ENCODE assay signal across 8 mouse cellular contexts in the genomic region with DNA sequence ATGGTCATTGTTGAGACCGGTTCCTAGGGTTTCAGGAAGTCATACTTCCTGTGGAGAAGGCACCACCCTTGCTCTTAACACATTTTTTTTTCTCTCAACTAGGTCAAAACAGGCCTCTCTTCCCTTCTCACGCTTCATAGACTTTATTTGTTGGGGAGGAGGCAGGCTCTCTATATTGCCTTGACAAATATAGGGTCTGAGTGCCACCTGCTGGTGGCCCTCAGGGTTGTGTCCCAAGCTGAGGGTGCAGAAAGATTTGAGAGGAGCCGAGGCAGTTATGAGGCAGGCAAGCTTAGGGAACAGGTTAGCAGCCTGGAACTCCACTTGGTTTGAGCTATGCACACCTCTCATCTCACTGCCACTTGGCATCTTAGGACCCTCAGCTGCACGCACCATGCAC. TPM values are rescaled to one million over a fixed set of nuclear protein-coding genes. Genes with fewer than 3 reads are reported as not detected.
DNase-seq lines count a peak whose midpoint lies in the region; ATAC-seq and TF ChIP-seq lines count a peak whose summit lies in the region.

No protein-coding gene starts in this region.

- H3K4me3 ChIP-seq in heart, postnatal 0 days (ENCODE audit: low read depth, low read length): no peak overlapping the region
- no peak overlapping the region for H3K4me3 ChIP-seq in liver, postnatal 0 days (ENCODE audit: low read depth, low read length)

- TF ChIP-seq CTCF in heart, postnatal 0 days (IDR thresholded peaks at IDR 0.05; ENCODE audit: low read depth): peak; percentile 62
- peak; percentile 80 for TF ChIP-seq CTCF in liver, postnatal 0 days (IDR thresholded peaks at IDR 0.05; ENCODE audit: low read depth)

- peaks cover 20% of the 10 kb centered on the region; the same call in 1 of the 2 replicates for H3K36me3 ChIP-seq in heart, postnatal 0 days (replicated peaks; ENCODE audit: control insufficient read depth, insufficient read depth, low read length)
- peaks cover 23% of the 10 kb centered on the region for H3K36me3 ChIP-seq in liver, postnatal 0 days (replicated peaks; ENCODE audit: insufficient read depth, low read length)

- peak; percentile 21 to 56 for DNase-seq in adrenal gland, adult (ENCODE audit: inconsistent age in 2 of 2, low spot score in 1 of 2)
- no peak for DNase-seq in adrenal gland, postnatal 4 days (ENCODE audit: low spot score in 2 of 2)
- peak; percentile 65 to 74 for DNase-seq in right cerebral cortex, postnatal 10 days (ENCODE audit: low spot score in 2 of 2)
- DNase-seq in right cerebral cortex, postnatal 36 days (ENCODE audit: low spot score in 2 of 2): no peak
- DNase-seq in heart, postnatal 0 days (ENCODE audit: low spot score): peak; percentile 67
- peak; percentile 62 for DNase-seq in liver, postnatal 0 days
- DNase-seq in retina, embryonic 14.5 days (ENCODE audit: low spot score): peak; percentile 77
- no peak for DNase-seq in left cerebral cortex, adult 18-20 months (ENCODE audit: low spot score in 2 of 2)

- WGBS in heart, postnatal 0 days: 63% methylated on average over 4 of the region's 4 CpGs
- 55% methylated on average over 4 of the region's 4 CpGs for WGBS in liver, postnatal 0 days (ENCODE audit: insufficient replicate concordance)

- H3K27me3 ChIP-seq in heart, postnatal 0 days (ENCODE audit: control insufficient read depth, insufficient read depth, low read length): no peaks in the 10 kb centered on the region
- H3K27me3 ChIP-seq in liver, postnatal 0 days (ENCODE audit: insufficient read depth, low read length): no peaks in the 10 kb centered on the region

- H3K9me3 ChIP-seq in heart, postnatal 0 days (replicated peaks; ENCODE audit: control insufficient read depth, low read length): no peaks in the 10 kb centered on the region
- H3K9me3 ChIP-seq in liver, postnatal 0 days (ENCODE audit: low read length): no peaks in the 10 kb centered on the region

- no peak overlapping the region for H3K9ac ChIP-seq in heart, postnatal 0 days (replicated peaks; ENCODE audit: low read depth, low read length)
- no peak overlapping the region for H3K9ac ChIP-seq in liver, postnatal 0 days (replicated peaks)

- H3K27ac ChIP-seq in heart, postnatal 0 days (ENCODE audit: low read depth): peak overlapping the region; percentile 79; the same call in 1 of the 2 replicates
- peak overlapping the region; percentile 72 for H3K27ac ChIP-seq in liver, postnatal 0 days (ENCODE audit: low read depth)

- peaks cover 9% of the 10 kb centered on the region; the same call in 1 of the 2 replicates for H3K4me1 ChIP-seq in heart, postnatal 0 days (ENCODE audit: control insufficient read depth, insufficient read depth)
- peaks cover 20% of the 10 kb centered on the region for H3K4me1 ChIP-seq in liver, postnatal 0 days (ENCODE audit: insufficient read depth)

- ATAC-seq in heart, postnatal 0 days (ENCODE audit: insufficient read depth, low read depth): peak; percentile 42; the same call in 1 of the 2 replicates
- peak; percentile 20; the same call in 1 of the 2 replicates for ATAC-seq in liver, postnatal 0 days

- no peak for TF ChIP-seq EP300 in heart, postnatal 0 days (IDR thresholded peaks at IDR 0.05; ENCODE audit: low read depth)
- no peak for TF ChIP-seq EP300 in liver, postnatal 0 days (IDR thresholded peaks at IDR 0.05; ENCODE audit: low read depth)

- no peak overlapping the region for H3K4me2 ChIP-seq in heart, postnatal 0 days (ENCODE audit: low read depth, low read length)
- no peak overlapping the region for H3K4me2 ChIP-seq in liver, postnatal 0 days (ENCODE audit: low read depth, low read length)

RNA-seq across cellular contexts. Expression of a gene that starts 3.5 kb away (rescaled TPM):
- 10 to 100 TPM; 21.0 to 21.3 TPM for total RNA-seq in adrenal gland, postnatal 4 days (2021)
- total RNA-seq in heart, postnatal 0 days (2014; rRNA removed; ENCODE audit: low replicate concordance): 12.2 and 17.7 TPM in 2 replicates
- 13.3 and 13.4 TPM in 2 replicates for polyA plus RNA-seq in heart, postnatal 0 days (2015; fragmentation: Nextera tagmentation; extraction: Ambion mirVana)
- 5.9 and 7.0 TPM in 2 replicates for polyA plus RNA-seq in liver, postnatal 0 days (2015; fragmentation: Nextera tagmentation; extraction: Ambion mirVana)
- total RNA-seq in left cerebral cortex, adult 18-20 months (2021): 10 to 100 TPM; 22.9 to 23.1 TPM

RNA-seq across cellular contexts. Expression of a gene that starts 5.9 kb away (rescaled TPM):
- total RNA-seq in adrenal gland, postnatal 4 days (2021): 10 to 100 TPM; 11.9 to 13.5 TPM
- 1.8 and 1.9 TPM in 2 replicates for total RNA-seq in heart, postnatal 0 days (2014; rRNA removed; ENCODE audit: low replicate concordance)
- 1.1 and 1.2 TPM in 2 replicates for polyA plus RNA-seq in heart, postnatal 0 days (2015; fragmentation: Nextera tagmentation; extraction: Ambion mirVana)
- 0.78 and 1.0 TPM in 2 replicates for polyA plus RNA-seq in liver, postnatal 0 days (2015; fragmentation: Nextera tagmentation; extraction: Ambion mirVana)
- 10 to 100 TPM; 41.8 to 44.5 TPM for total RNA-seq in left cerebral cortex, adult 18-20 months (2021)

RNA-seq across cellular contexts. Expression of a gene that starts 8.3 kb away (rescaled TPM):
- total RNA-seq in adrenal gland, postnatal 4 days (2021): 10 to 100 TPM; 30.3 to 34.0 TPM
- 0.93 and 3.9 TPM in 2 replicates for total RNA-seq in heart, postnatal 0 days (2014; rRNA removed; ENCODE audit: low replicate concordance)
- polyA plus RNA-seq in heart, postnatal 0 days (2015; fragmentation: Nextera tagmentation; extraction: Ambion mirVana): 5.6 and 5.7 TPM in 2 replicates
- polyA plus RNA-seq in liver, postnatal 0 days (2015; fragmentation: Nextera tagmentation; extraction: Ambion mirVana): 7.8 and 9.6 TPM in 2 replicates
- total RNA-seq in left cerebral cortex, adult 18-20 months (2021): 10 to 100 TPM in 1 of 2 experiments, 1 to 10 TPM in 1; 9.5 to 10.2 TPM

RNA-seq across cellular contexts. Expression of a gene that starts 18.7 kb away (rescaled TPM):
- 10 to 100 TPM; 11.9 to 14.8 TPM for total RNA-seq in adrenal gland, postnatal 4 days (2021)
- total RNA-seq in heart, postnatal 0 days (2014; rRNA removed; ENCODE audit: low replicate concordance): 0.15 and 0.38 TPM in 2 replicates
- polyA plus RNA-seq in heart, postnatal 0 days (2015; fragmentation: Nextera tagmentation; extraction: Ambion mirVana): 0.03 and 0.10 TPM in 2 replicates
- polyA plus RNA-seq in liver, postnatal 0 days (2015; fragmentation: Nextera tagmentation; extraction: Ambion mirVana): not detected in 2 replicates
- total RNA-seq in left cerebral cortex, adult 18-20 months (2021): 100 to 1,000 TPM; 279 to 305 TPM

Comparison
In these comparisons a context has a peak if more than half of its experiments do, and no peak if none do; other contexts are left out.
1. DNase-seq: peak in adrenal gland, adult (2 of 2), right cerebral cortex, postnatal 10 days (2 of 2), heart, postnatal 0 days (single experiment), liver, postnatal 0 days (single experiment) and retina, embryonic 14.5 days (single experiment); none in adrenal gland, postnatal 4 days (0 of 2), right cerebral cortex, postnatal 36 days (0 of 2) and left cerebral cortex, adult 18-20 months (0 of 2).